Mouse (Mus musculus): Measurements from ENCODE around the gene Zfp710.

DNA sequence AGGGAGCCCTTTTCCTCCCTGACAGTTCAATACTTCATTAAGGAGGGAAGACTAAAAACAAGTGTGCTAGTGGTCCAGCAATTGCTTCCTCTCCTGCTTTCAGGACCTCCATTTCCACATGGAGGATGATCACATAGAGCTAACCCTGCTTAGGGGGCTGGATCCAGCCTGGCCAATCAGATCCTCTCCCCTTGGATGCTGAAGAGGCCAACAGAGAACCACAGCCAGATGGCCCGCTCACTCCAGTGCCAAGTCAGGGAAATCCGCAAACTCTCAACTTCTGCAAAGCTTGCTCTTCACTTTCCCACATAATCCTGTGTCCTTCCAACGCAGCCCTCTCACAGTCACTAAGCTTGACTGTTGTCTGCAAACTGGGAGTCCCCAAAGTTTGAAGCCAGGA, 78.7 kb downstream of the Zfp710 start:
- TF ChIP-seq CTCF (conservative IDR thresholded peaks at IDR 0.05; ENCODE audit: low read length), result no peak
- no peak for TF ChIP-seq POU5F1 (IDR thresholded peaks at IDR 0.05; ENCODE audit: borderline replicate concordance, low read length)

Measured in E14TG2a.4 (cell line).